Mouse (Mus musculus): ENCODE data around the gene Nr1i2.

DNA sequence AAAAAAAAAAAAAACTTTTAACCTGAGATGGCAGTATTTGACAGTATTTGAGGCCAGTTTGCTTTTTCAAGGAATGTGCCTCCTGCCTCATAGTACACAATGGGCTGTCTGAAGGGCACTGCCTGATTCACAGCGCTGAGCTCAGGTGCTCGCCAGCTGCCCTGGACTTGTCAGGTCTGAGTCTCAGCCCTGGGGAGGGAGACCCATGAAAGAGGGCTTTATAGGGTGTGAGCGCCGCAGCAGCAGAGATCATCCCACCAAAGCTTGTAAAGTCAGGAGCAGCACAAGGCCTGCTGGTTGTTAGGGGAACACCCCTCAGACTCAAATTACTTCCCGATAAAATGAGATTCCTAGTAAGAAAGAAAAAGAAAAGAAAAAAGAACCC lies 12.6 kb upstream of the Nr1i2 start:
- no peak for TF ChIP-seq CTCF (IDR thresholded peaks at IDR 0.05; ENCODE audit: low read depth)
- no peak for TF ChIP-seq EP300 (IDR thresholded peaks at IDR 0.05; ENCODE audit: low read depth)

Data from liver, embryonic 14.5 days (tissue).